Mouse (Mus musculus): ENCODE results near the gene C2.

C2 gene

GRCm38 (mm10) chr17:34837464-34838324 lies 60.4 kb downstream of the C2 start:
- in situ Hi-C loops (cut with MboI, MseI), result loop anchor here (25.0 kb wide), 2 partner anchors 775 to 925 kb away; partner anchors contain the start of genes Daxx (in 1 of the 2), Platr17 (in 1 of the 2), Tapbp (in 1 of the 2) and Zbtb22 (in 1 of the 2)

DNA sequence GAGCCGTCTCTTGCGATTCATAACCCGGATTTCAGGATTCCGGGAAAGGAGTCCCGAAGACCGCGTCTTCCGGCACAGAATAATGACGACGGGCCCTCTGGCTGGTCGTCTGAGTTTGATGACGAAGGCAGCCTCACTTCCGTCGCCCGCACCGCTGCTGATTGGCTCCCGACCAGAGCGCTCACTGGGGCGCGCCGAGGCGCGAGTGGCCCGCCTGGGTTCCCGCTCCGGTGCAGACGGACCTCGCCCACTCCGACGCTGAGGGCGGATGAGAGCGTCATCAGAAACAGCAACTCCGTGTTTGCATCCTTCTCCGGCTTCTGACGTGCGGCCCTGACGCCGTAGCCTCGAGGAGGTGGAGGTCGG lies 61.2 kb downstream of the C2 start, which contains the start of the genes Stk19 and Dxo:
Gene Stk19, minus strand, starts transcription at position 90 of the 366 bp plus-strand sequence.
Gene Dxo, plus strand, starts transcription at position 164 of the 366 bp plus-strand sequence.
- in situ Hi-C loops (cut with MboI, MseI), result loop anchor here (25.0 kb wide), 2 partner anchors 775 to 925 kb away; partner anchors contain the start of genes Daxx (in 1 of the 2), Platr17 (in 1 of the 2), Tapbp (in 1 of the 2) and Zbtb22 (in 1 of the 2)

DNA sequence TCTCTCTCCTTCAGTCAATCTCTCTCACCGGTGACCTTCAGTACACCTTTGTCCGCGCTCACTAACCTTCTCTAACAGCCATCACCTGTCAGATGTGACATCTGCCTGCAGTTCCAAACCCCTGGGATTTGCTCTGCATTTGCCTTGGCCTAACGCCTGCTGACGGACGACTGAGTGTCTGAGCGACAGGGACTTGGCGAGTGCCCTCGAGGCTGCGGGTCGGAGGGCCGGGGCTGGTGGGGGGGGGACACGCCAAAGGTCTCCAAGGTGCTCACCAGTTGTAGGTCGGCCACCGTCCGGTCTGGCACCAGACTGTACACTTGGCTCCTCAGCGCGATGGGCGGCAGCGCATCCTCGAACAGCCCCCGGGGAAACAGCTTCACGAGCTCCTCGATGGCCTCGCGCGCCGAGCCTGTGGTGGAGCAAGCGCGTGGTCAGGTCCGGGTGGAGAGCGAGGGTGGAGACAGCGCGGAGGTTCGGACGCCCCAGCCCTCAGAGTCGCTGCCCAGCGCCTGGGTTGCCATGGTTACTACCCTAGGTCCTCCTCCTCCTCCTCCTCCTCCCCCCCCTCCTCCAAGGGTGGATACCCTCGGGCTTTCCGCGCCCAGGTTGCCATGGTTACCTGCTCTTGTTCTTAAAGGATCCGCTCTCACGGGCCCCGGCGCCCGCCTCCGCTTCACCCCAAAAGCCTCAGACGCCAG lies 61.8 kb downstream of the C2 start:
- in situ Hi-C loops (cut with MboI, MseI), result loop anchor here (25.0 kb wide), 2 partner anchors 774 to 924 kb away; partner anchors contain the start of genes Daxx (in 1 of the 2), Platr17 (in 1 of the 2), Tapbp (in 1 of the 2) and Zbtb22 (in 1 of the 2)

DNA sequence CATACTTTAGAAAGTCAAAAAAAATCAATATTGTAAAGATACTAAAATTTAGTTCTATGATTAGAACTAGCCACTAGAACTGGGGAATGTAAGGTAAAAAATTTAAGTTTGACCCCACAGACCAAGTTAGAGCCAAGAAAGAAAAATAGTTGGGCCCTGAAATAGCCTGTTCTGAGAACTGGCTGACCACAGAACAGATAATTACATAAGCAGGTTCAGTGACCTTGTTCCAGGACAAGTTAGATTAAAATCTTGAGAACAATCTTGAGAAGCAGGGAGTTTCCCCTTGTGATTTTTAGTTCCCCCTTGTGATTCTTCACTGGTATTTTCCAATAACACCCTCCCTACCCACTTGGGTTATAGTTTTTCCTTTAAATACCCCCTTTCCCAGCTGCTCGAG lies 67.3 kb downstream of the C2 start:
- in situ Hi-C loops (cut with MboI, MseI), result loop anchor here (25.0 kb wide), 2 partner anchors 768 to 918 kb away; partner anchors contain the start of genes Daxx (in 1 of the 2), Platr17 (in 1 of the 2), Tapbp (in 1 of the 2) and Zbtb22 (in 1 of the 2)

- in situ Hi-C loops (cut with MboI, MseI), result loop anchor here (5.0 kb wide), 2 partner anchors 78 to 83 kb away; no protein-coding TSS in a partner anchor
Observed at GRCm38 (mm10) chr17:34814818-34815370, 83.2 kb downstream of the C2 start.

- in situ Hi-C loops (cut with MboI, MseI), result loop anchor here in 1 of 2 experiments (5.0 kb wide), 1 partner anchor 81 kb away; no protein-coding TSS in a partner anchor
Observed at GRCm38 (mm10) chr17:34813747-34814146, 84.3 kb downstream of the C2 start.
